Mouse (Mus musculus) embryonic fibroblast, embryonic 13.5 days (primary cell): ENCODE data around the gene Myo1b. TPM values are rescaled to one million over a fixed set of nuclear protein-coding genes. Genes with fewer than 3 reads are reported as not detected.

Source experiments
- H3K27ac ChIP-seq: 2 replicates; pipeline ENCODE4 v1.5.1; 2012; ENCODE audit warnings: low read length, control low read depth, inconsistent platforms; ENCODE audit not compliant: insufficient read depth
- H3K4me1 ChIP-seq: 2 replicates; pipeline ENCODE4 v1.6.1; 2011; ENCODE audit warnings: low read length; ENCODE audit not compliant: control insufficient read depth, insufficient read depth
- H3K4me3 ChIP-seq: 2 replicates; pipeline ENCODE4 v1.5.1; 2011; ENCODE audit warnings: mild to moderate bottlenecking, control low read depth, low read length; ENCODE audit not compliant: insufficient read depth
- CTCF ChIP-seq: IDR thresholded peaks from 2 replicates; pipeline ENCODE4 v1.5.1; 2011; ENCODE audit warnings: mild to moderate bottlenecking, control low read depth, low read length, moderate library complexity, borderline replicate concordance; ENCODE audit not compliant: insufficient read depth
- POLR2A ChIP-seq: IDR thresholded peaks from 2 replicates; pipeline ENCODE4 v1.6.1; 2011; ENCODE audit warnings: low read depth, mild to moderate bottlenecking, control low read depth, low read length, moderate library complexity
- polyA plus RNA-seq: library from polyadenylated mRNA; stranded (reverse); fragments of >200 nt; gene quantifications from 2 replicates; pipeline ENCODE4 v1.2.4, GENCODE M21; 2011; ENCODE audit warnings: low read depth; ENCODE audit not compliant: missing spikeins, insufficient read length

The Myo1b gene
- 47.7 and 66.5 TPM in 2 replicates for polyA plus RNA-seq

DNA sequence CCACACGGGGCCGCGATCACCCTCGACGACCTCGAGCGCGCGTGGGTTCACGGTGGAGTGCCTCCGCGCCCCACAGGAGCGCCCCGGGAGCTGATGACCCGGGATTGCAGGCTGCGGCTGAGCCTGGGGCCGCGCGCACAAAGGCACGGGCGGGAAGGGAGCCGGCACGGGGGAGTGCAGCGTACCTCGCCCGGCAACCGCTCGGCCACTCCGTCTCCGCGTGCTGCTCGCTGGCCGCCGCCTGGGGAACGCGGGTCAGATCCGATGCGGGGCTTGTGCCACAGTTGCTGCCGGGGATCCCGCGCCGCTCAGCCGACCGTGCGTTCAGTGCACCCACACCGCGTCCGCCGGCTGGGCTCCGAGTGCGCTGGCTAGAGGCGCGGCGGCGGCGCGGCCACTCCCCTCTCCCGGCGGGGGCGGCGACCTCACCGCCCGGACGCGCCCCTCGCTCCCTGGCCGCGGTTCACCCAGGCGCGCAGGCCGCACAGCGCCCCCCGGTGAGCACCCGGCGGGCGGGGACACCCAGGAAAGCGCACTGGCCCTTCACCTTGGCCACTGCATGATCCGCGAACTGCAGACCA lies at the start of gene Myo1b:
Gene Myo1b (minus strand): TSS at position 496 of the 581 bp plus-strand sequence.
- TF ChIP-seq CTCF, result peak; percentile 53
- peak; percentile 86 for TF ChIP-seq POLR2A
- peak within 1 kb of the TSS; percentile 39 for H3K27ac ChIP-seq
- H3K4me1 ChIP-seq, result peaks cover 9% of the 10 kb centered on the region
- peak within 1 kb of the TSS; percentile 78 for H3K4me3 ChIP-seq

DNA sequence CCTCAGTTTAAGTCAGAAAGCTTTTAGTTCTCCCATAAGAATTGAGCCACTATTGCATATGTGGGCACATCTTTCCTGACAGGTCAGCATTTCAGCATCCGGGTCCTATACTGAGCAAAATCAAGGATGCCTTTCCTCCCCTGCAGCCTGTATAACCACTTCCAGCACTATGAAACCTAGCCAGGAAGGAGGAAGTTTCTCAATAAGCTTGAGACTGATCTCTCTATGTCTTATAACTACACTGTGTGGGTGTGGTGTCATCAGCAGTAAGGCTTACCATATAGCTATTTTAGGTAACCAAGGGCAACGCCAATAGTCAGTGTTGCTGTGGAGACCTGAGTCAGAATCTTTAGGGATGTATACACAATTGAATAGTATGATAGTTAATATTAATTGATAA lies 48.8 kb upstream of the Myo1b start:
- no peak overlapping the region for H3K27ac ChIP-seq
- no peaks in the 10 kb centered on the region for H3K4me1 ChIP-seq
- TF ChIP-seq CTCF (no peak), POLR2A (no peak)
- no peak overlapping the region for H3K4me3 ChIP-seq

DNA sequence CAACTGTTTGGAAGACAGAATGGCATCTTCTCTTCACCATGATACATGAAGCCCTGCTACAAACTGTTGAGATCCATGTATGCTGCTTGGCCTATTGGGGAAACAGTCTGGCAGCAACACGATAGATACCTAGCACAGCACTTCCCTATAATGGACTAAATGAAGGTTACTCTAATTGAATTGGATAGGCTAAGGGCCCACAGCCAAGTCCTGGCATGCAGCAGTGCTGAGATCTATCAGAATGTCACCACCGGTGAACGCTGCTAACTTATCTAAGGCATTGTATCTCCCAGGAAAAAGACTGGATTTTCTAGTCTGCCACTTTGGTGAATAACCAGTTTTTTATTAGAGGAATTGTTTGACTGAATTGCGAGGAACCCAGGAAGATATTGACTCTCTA lies 31.2 kb upstream of the Myo1b start:
- Histone ChIP-seq H3K4me3 (no peak overlapping the region), H3K4me1 (no peaks in the 10 kb centered on the region), H3K27ac (no peak overlapping the region)
- TF ChIP-seq CTCF (no peak), POLR2A (no peak)

DNA sequence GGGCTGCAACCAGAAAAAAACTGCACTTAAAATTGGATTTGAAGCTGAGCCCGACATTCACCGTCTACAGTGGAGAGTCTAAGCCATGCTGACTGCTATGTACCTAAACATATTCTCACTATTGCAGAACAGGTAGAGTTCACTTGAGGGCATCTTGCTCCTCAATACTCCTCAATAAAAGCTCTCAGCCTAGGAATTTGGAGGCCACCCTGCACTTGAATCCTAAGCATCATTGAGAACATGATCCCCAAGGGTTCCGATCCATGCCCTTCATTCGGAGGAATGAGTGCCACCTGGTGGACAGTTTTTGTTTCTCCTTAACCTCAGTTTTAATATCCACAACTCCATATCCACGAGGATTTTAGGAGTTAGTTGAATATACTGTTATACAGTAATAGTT lies 28.9 kb upstream of the Myo1b start:
- Histone ChIP-seq H3K27ac (no peak overlapping the region), H3K4me1 (no peaks in the 10 kb centered on the region), H3K4me3 (no peak overlapping the region)
- TF ChIP-seq POLR2A, result no peak
- TF ChIP-seq CTCF, result no peak

DNA sequence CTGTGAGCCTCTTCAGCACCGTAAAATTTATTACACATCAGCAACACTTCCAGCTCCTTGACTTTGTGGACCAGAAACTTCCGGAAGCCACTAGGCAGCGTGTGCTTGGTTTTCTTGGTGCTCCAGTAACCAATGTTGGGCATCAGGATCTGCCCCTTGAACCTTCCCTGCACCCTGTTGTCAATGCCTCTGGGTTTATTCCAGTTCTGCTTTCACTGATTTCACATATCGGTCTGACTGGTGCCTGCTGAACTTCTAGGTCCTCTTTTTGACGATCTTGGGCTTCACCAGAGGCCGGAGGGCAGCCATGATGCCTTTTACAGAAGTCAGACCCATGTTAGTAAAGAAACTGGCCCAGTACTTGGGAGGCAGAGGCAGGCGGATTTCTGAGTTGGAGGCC lies 22.5 kb upstream of the Myo1b start:
- no peak overlapping the region for H3K27ac ChIP-seq
- TF ChIP-seq CTCF, result no peak
- TF ChIP-seq POLR2A, result no peak
- H3K4me1 ChIP-seq, result no peaks in the 10 kb centered on the region
- H3K4me3 ChIP-seq, result no peak overlapping the region

DNA sequence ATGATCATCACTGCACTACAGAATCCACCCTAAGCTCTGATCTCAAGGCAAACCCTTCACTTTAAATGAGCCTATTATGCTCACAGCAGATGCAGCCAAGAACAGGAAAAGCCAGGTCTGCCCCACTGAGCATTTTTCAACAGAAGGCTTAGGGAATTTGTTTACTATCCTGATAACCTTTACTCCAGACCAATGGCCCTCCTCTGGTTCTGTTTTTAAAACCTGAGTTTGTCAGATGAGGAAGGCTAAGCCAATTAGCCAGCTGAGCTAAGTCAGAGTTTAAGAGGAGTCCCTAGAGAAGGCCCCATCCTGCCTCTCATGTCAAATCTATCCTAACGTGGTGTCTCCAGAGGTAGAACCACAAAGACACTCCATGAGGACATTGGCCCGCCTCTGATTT lies 19.1 kb upstream of the Myo1b start:
- H3K4me1 ChIP-seq, result no peaks in the 10 kb centered on the region
- no peak for TF ChIP-seq CTCF
- TF ChIP-seq POLR2A, result no peak

DNA sequence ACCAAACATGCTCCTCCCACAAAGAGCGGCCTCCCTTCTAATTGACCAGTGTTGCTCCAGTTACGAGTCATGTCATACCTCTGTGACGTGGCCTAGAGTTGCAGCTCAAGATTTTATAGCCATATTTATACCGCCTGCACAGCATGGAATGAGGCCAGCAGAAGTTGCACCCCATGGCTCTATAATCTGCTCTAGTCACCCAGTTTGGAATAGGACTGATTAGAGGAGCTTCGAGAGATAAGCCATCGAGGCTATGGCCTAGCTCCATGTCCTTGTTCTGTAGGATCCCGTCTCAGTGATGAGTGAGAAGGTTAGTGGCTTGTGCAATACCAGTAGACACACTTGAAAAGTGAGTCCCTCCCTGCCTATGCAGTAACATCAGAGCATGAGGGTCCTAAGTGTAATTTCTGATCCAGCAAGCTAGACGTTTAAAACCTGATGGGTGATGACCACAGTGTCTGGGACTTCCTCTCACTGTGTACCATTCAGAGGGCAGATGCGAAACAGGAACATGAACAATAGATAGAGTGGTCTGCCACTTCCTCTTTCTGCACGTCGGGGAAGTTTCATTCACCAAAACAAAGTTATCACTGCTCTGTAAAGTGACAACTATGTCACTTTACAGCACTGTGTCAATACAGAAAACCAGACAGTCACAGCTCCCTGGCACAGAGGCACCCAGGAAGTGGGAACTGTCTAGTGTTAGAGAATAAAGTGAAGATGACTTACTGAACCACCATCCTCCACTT lies 18.5 kb upstream of the Myo1b start:
- TF ChIP-seq POLR2A, result no peak
- no peak for TF ChIP-seq CTCF
- Histone ChIP-seq H3K27ac (no peak overlapping the region), H3K4me1 (no peaks in the 10 kb centered on the region), H3K4me3 (no peak overlapping the region)

More for the DNA sequence above, 19.1 kb upstream of the Myo1b start:
- no peak overlapping the region for H3K4me3 ChIP-seq
- H3K27ac ChIP-seq, result no peak overlapping the region

DNA sequence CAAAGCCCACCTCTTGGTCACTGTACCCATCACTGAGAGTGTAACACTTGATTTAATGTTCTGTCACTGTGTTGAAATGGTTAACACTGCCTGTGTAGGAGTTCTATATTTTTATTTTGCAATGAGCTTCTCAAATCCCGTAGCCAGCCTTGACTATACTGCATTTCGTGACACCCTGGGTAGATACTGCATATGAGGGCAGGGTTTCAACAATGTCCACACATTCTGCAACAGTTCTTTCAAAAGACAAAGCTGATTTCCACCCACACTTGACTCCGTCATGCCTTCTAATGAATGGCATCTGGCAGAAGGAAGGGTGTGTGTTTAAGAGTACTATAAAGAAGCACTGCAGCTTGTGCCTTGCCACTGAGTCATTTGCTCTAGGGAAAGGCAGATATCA lies 17.0 kb upstream of the Myo1b start:
- H3K27ac ChIP-seq, result no peak overlapping the region
- TF ChIP-seq POLR2A (no peak), CTCF (no peak)

DNA sequence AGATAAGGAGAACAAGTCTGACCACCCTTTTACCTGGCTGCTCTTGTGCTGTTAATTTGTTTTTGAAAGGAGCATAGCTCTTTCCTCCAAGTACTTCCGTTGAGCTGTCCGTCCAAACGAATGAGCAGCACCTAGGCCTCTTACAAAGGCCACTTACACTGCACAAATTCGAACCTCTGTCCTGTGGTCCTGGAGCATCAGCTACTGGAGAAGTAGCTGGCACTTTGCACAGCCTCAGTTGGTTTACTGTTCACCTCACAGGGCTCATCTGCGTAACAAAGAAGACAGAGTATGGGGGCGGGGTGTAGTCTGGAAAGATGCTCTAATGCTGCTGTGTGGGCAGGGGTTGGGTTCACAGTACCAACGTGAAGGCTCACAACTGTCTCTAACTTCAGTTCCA lies 15.7 kb upstream of the Myo1b start:
- TF ChIP-seq POLR2A (no peak), CTCF (no peak)
- Histone ChIP-seq H3K27ac (no peak overlapping the region), H3K4me3 (no peak overlapping the region), H3K4me1 (no peaks in the 10 kb centered on the region)

More for the DNA sequence above, 17.0 kb upstream of the Myo1b start:
- H3K4me3 ChIP-seq, result no peak overlapping the region
- H3K4me1 ChIP-seq, result no peaks in the 10 kb centered on the region

DNA sequence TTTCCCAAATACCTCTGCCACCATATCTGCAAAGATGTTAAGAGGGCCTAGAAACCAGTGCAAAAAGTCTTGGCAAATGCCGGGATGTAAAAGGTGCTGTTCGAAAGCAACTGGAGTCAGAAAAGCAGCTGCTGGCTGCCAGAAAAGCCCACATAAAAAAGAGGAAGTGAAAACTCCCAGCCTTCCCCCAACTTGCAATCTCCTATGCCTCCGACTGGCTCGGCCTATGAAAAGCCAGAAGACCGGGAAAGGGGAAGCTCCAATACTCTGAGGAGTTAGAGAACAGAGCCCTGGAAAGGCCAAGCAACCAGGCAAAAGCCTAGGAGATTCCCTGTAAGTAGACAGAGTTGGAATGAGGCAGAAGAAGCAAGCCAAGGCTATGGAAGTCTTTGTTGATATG lies 14.7 kb upstream of the Myo1b start:
- Histone ChIP-seq H3K4me3 (no peak overlapping the region), H3K4me1 (no peaks in the 10 kb centered on the region), H3K27ac (no peak overlapping the region)
- TF ChIP-seq POLR2A (no peak), CTCF (no peak)

DNA sequence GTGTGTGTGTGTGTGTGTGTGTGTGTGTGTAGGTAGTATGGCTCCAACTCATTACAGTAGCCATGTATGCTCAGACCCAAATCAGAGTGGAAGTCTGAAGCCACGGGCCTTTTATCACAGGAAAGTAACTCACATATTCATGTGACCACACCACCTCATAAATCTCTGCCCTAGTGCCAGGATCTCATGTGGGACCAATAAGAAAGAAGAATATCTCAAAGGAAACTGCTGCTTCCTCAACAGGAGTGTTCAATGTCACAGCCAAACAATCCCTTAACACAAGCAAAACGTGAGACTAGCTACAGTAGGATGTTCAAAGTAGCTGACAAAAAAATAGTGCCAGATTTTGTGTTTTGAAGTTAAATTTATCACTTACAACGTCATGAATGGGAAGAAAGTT lies 13.7 kb upstream of the Myo1b start:
- Histone ChIP-seq H3K4me1 (no peaks in the 10 kb centered on the region), H3K4me3 (no peak overlapping the region), H3K27ac (no peak overlapping the region)
- no peak for TF ChIP-seq CTCF
- TF ChIP-seq POLR2A, result no peak
